Mouse (Mus musculus): ENCODE results near the gene Mgst3. TPM values are rescaled to one million over a fixed set of nuclear protein-coding genes. Genes with fewer than 3 reads are reported as not detected.

The Mgst3 gene
- 1 to 10 TPM; 2.1 to 3.7 TPM for total RNA-seq (2023)

GRCm38 (mm10) chr1:167393683-167394492 is at the start of gene Mgst3:
TSS of gene Mgst3 (minus strand) at chr1:167393841.

GRCm38 (mm10) chr1:167349815-167350596 is 43.6 kb downstream of the Mgst3 start, which contains the start of gene Aldh9a1:
TSS of gene Aldh9a1 (plus strand) at chr1:167349991.

Other genes starting within 250 kb of the Mgst3 start
- gene Uck2, start 108.5 kb downstream of the Mgst3 start, total RNA-seq (2023): 10 to 100 TPM; 68.9 to 72.4 TPM
- 10 to 100 TPM; 35.0 to 37.4 TPM for gene Tmco1, start 85.5 kb downstream of the Mgst3 start, total RNA-seq (2023)
- 10 to 100 TPM; 40.8 to 43.6 TPM for gene Aldh9a1, start 43.9 kb downstream of the Mgst3 start, total RNA-seq (2023)
- not detected for gene Lrrc52, start 72.9 kb upstream of the Mgst3 start, total RNA-seq (2023)
- not detected for gene Rxrg, start 204.5 kb upstream of the Mgst3 start, total RNA-seq (2023)